Mouse (Mus musculus) spleen, adult 2 months (tissue): ENCODE results near the gene Dock4. TPM values are rescaled to one million over a fixed set of nuclear protein-coding genes. Genes with fewer than 3 reads are reported as not detected.

Experiments
- DNase-seq, 2 experiments: peaks; one replicate each; pipeline versions ENCODE4 v3.0.0 to v3.0.0-alpha.2; 2012 to 2021; ENCODE audit warnings: low spot score in 2 of 2, low read depth in 1 of 2
- H3K27ac ChIP-seq: fragments of 200-500 bp; 2 replicates; pipeline ENCODE4 v1.5.1; 2012; ENCODE audit warnings: low read length, inconsistent platforms; ENCODE audit not compliant: insufficient read depth
- H3K27me3 ChIP-seq: fragments of 200-500 bp; 2 replicates; pipeline ENCODE4 v1.6.1; 2012; ENCODE audit warnings: mild to moderate bottlenecking, moderate library complexity, low read length, inconsistent platforms; ENCODE audit not compliant: control insufficient read depth, insufficient read depth
- H3K36me3 ChIP-seq: fragments of 200-500 bp; 2 replicates; pipeline ENCODE4 v1.6.1; 2012; ENCODE audit warnings: mild to moderate bottlenecking, low read length, inconsistent platforms; ENCODE audit not compliant: control insufficient read depth, insufficient read depth
- H3K4me1 ChIP-seq: fragments of 200-500 bp; 2 replicates; pipeline ENCODE4 v1.6.1; 2011; ENCODE audit warnings: inconsistent platforms; ENCODE audit not compliant: control insufficient read depth, insufficient read depth, insufficient read length
- H3K4me3 ChIP-seq: fragments of 200-500 bp; 2 replicates; pipeline ENCODE4 v1.5.1; 2011; ENCODE audit warnings: mild to moderate bottlenecking, inconsistent platforms; ENCODE audit not compliant: insufficient read depth, insufficient read length; ENCODE audit errors: extremely low read depth
- CTCF ChIP-seq: fragments of 200-500 bp; IDR thresholded peaks from 2 replicates; pipeline ENCODE4 v1.5.1; 2011; ENCODE audit warnings: mild to moderate bottlenecking, inconsistent platforms; ENCODE audit not compliant: insufficient read depth, insufficient read length, insufficient replicate concordance; ENCODE audit errors: extremely low read depth
- POLR2A ChIP-seq: fragments of 200-500 bp; IDR thresholded peaks from 2 replicates; pipeline ENCODE4 v1.6.1; 2011; ENCODE audit warnings: low read depth, low read length, inconsistent platforms
- WGBS: fragments of 180-500 bp; shearing (Covaris S2); methylation state at CpG from one replicate; pipeline ENCODE4 v1.1.7; 2018; 5-methylcytosine and 5-hydroxymethylcytosine counted together
- polyA plus RNA-seq: library from polyadenylated mRNA; depleted of rRNA; stranded (reverse); fragments of >200 nt; gene quantifications from 2 replicates; pipeline ENCODE4 v1.2.3, GENCODE M21; 2012

Dock4 gene
- polyA plus RNA-seq, 1 experiment, result 2.3 TPM

DNA sequence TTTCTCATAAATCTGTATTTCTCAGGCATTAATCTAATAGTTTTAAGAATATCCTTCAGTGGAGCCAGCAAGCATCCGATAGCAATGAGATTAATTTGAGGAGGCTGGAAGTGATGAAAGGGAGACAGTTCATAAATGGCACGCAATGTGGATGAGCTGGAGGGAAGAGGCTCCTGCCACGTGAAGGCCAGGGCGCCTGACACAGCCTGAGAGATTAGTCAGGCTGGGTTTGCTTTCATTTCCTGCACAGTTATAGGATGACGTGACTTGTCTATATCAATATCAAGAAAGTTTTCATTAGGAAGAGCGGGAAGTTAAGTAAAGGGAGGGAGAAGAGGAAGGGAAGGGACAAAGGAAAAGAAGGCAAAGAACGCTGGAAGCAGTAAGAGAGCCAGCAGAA lies 150.3 kb downstream of the Dock4 start:
- DNase-seq, result no peak
- 91% methylated on average over 7 of the region's 7 CpGs for WGBS
- Histone ChIP-seq H3K36me3 (no peaks in the 10 kb centered on the region), H3K27ac (no peak overlapping the region), H3K4me3 (no peak overlapping the region), H3K4me1 (no peaks in the 10 kb centered on the region), H3K27me3 (no peaks in the 10 kb centered on the region)
- TF ChIP-seq POLR2A (no peak), CTCF (no peak)

- Histone ChIP-seq H3K36me3 (no peaks in the 10 kb centered on the region), H3K27me3 (no peaks in the 10 kb centered on the region), H3K27ac (no peak overlapping the region), H3K4me1 (no peaks in the 10 kb centered on the region), H3K4me3 (no peak overlapping the region)
- DNase-seq, result no peak
- no peak for TF ChIP-seq POLR2A
- no peak for TF ChIP-seq CTCF
- 88% methylated on average over 6 of the region's 6 CpGs for WGBS
Observed at GRCm38 (mm10) chr12:40596441-40596840, 150.7 kb downstream of the Dock4 start.

DNA sequence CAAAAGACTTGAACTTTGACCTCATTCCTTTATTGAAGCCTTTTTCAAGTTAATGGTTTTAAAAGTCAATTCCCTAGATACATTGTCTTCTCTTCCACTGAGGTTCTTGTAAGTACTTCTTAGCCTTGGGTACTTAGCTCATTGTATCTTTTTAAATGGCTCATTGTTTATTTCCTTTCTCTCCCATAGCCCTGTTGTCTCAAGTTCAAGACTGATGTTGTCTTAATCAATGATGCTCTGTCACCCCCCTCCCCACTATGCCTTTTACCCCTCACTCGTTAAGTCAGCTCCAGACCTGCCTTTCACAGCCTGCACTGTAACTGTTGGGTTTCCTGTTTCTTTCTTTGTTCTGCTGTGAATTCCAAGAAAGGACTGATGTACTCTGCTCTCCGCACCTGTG lies 154.2 kb downstream of the Dock4 start:
- no peak for DNase-seq
- Histone ChIP-seq H3K36me3 (no peaks in the 10 kb centered on the region), H3K4me3 (no peak overlapping the region), H3K27me3 (no peaks in the 10 kb centered on the region), H3K4me1 (no peaks in the 10 kb centered on the region), H3K27ac (no peak overlapping the region)
- TF ChIP-seq POLR2A, result no peak
- TF ChIP-seq CTCF, result no peak
- WGBS, result 72% methylated on average over 2 of the region's 2 CpGs

DNA sequence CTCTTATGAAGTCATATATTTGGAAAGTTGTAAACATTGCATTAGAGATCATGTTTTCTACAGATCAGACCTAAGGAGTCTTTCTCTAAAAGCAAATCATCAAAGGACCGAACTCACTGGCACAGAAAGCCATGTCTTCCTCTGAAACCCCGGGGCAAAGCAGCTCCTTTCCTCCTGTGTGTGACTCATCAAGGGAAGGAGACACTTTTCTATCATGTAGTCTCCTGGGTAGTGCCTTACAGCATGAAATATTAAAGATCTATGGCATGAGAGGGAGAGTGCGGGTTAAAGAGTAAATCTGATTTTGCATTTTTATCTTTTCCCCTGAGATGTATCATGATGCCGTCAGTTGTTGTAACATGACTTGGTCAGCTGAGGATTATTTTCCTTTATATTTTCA lies 159.8 kb downstream of the Dock4 start:
- H3K27me3 ChIP-seq, result no peaks in the 10 kb centered on the region
- no peak overlapping the region for H3K4me3 ChIP-seq
- no peak overlapping the region for H3K27ac ChIP-seq
- H3K36me3 ChIP-seq, result no peaks in the 10 kb centered on the region
- H3K4me1 ChIP-seq, result no peaks in the 10 kb centered on the region
- WGBS, result 74% methylated on average over 4 of the region's 4 CpGs
- TF ChIP-seq CTCF, result no peak
- TF ChIP-seq POLR2A, result no peak
- no peak for DNase-seq

DNA sequence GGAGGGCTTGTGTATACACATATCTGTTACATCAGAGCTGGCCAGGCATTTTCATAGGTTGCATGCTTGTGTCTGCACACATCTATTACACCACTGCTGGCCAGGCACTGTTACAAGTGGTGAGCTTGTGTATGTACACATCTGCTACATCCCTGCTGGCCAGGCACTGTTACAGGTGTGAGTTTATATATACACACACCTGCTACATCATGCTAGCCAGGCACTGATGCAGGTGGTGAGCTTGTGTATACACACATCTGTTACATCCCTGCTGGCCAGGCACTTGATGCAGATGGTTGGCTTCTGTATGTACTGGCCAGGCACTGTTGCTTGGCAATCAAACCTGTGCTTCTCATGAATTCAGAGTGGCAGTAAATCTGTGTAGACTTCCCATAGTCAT lies 177.2 kb downstream of the Dock4 start:
- DNase-seq, result no peak
- Histone ChIP-seq H3K27ac (no peak overlapping the region), H3K4me1 (no peaks in the 10 kb centered on the region; the same call in 1 of the 2 replicates), H3K27me3 (no peaks in the 10 kb centered on the region), H3K4me3 (no peak overlapping the region), H3K36me3 (no peaks in the 10 kb centered on the region)
- TF ChIP-seq POLR2A (no peak), CTCF (no peak)

GRCm38 (mm10) chr12:40626521-40626920 lies 180.8 kb downstream of the Dock4 start:
- Histone ChIP-seq H3K4me3 (no peak overlapping the region), H3K27me3 (no peaks in the 10 kb centered on the region), H3K27ac (no peak overlapping the region), H3K36me3 (no peaks in the 10 kb centered on the region), H3K4me1 (no peaks in the 10 kb centered on the region; the same call in 1 of the 2 replicates)
- DNase-seq, result peak in 1 of 2 experiments; percentile 4
- TF ChIP-seq CTCF (no peak), POLR2A (no peak)
- WGBS, result 19% methylated on average over 1 of the region's 1 CpGs

DNA sequence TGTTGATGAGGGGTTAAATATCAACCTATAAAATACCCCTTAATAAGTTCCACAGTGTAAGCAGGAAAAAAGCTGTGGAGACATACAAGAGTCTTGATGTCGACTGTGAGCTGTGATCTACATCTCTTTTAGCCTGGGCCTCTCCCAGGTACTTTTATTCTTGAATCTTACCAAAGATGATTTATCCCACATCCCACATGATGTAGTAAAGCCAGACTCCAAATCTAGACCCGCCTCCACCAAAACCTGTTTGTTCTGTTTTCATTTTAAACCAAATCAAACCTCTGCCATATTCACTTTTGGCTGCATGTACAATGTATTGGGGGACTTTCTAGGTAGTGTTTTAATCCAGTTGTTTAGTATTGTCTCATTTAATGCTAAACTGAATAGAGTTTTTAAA lies 187.5 kb downstream of the Dock4 start:
- Histone ChIP-seq H3K27ac (no peak overlapping the region), H3K27me3 (no peaks in the 10 kb centered on the region), H3K4me3 (no peak overlapping the region), H3K36me3 (no peaks in the 10 kb centered on the region), H3K4me1 (no peaks in the 10 kb centered on the region)
- TF ChIP-seq CTCF, result no peak
- TF ChIP-seq POLR2A, result no peak
- WGBS, result 83% methylated on average over 2 of the region's 2 CpGs
- no peak for DNase-seq

DNA sequence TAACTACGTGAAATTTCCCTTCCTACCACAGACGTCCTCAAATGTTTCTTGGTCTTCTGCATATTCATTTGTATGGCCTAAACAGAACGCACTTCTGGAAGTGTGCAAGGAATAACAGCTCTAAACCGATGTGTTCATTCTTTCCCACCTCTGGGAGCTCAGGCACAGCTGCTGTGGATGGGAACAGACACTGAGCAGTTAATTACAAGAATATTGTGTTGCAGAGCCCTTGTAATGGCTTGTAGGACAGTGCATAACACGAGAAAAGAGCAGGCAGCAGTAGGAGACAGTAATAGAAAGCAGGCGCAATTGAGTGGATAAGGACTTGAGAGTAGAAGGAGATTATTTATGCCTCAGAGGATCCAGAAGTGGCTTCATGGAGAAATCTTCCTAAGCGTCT lies 188.4 kb downstream of the Dock4 start:
- no peaks in the 10 kb centered on the region for H3K4me1 ChIP-seq
- H3K4me3 ChIP-seq, result no peak overlapping the region
- no peak for TF ChIP-seq POLR2A
- no peak for TF ChIP-seq CTCF
- H3K27me3 ChIP-seq, result no peaks in the 10 kb centered on the region
- no peak overlapping the region for H3K27ac ChIP-seq
- no peak for DNase-seq
- 90% methylated on average over 7 of the region's 7 CpGs for WGBS
- no peaks in the 10 kb centered on the region for H3K36me3 ChIP-seq
